Mouse (Mus musculus) cerebellum, postnatal 25 days (tissue): ENCODE measurements around the gene Enoph1.

Experiments
- DNase-seq, 2 experiments: peaks; one replicate each; pipeline ENCODE4 v3.0.0; 2021; ENCODE audit warnings: mixed read lengths in 2 of 2

Gene Enoph1

GRCm38 (mm10) chr5:100079931-100080275 is 40.1 kb downstream of the Enoph1 start:
- no peak for DNase-seq

GRCm38 (mm10) chr5:100082006-100082405 is 42.2 kb downstream of the Enoph1 start:
- no peak for DNase-seq

- no peak for DNase-seq
These were observed 44.3 kb downstream of the Enoph1 start for GRCm38 (mm10) chr5:100083953-100084562.

- DNase-seq = no peak
These were observed 45.3 kb downstream of the Enoph1 start for GRCm38 (mm10) chr5:100085097-100085496.

GRCm38 (mm10) chr5:100090515-100091262 is 50.9 kb downstream of the Enoph1 start:
- no peak for DNase-seq

GRCm38 (mm10) chr5:100091263-100091594 is 51.4 kb downstream of the Enoph1 start:
- DNase-seq = no peak

GRCm38 (mm10) chr5:100091602-100092001 is 51.8 kb downstream of the Enoph1 start:
- peak; percentile 53 to 67 for DNase-seq

- no peak for DNase-seq
These were observed 57.2 kb downstream of the Enoph1 start for GRCm38 (mm10) chr5:100096955-100097354.

GRCm38 (mm10) chr5:100097967-100098366 is 58.2 kb downstream of the Enoph1 start:
- DNase-seq = no peak

GRCm38 (mm10) chr5:100102395-100102794 is 62.6 kb downstream of the Enoph1 start:
- DNase-seq = no peak

- peak; percentile 75 to 84 for DNase-seq
These were observed 69.1 kb downstream of the Enoph1 start for GRCm38 (mm10) chr5:100108866-100109265.

- DNase-seq = peak; percentile 22 to 27
These were observed 69.9 kb downstream of the Enoph1 start for GRCm38 (mm10) chr5:100109543-100110282.

- DNase-seq = no peak
These were observed 70.8 kb downstream of the Enoph1 start for GRCm38 (mm10) chr5:100110581-100110980.

- no peak for DNase-seq
These were observed 73.6 kb downstream of the Enoph1 start for GRCm38 (mm10) chr5:100113403-100113802.
